Mouse (Mus musculus) heart, postnatal 36 days (tissue): Measurements from ENCODE around the gene Dock9. TPM values are rescaled to one million over a fixed set of nuclear protein-coding genes. Genes with fewer than 3 reads are reported as not detected.

Experiments used
- DNase-seq, 2 experiments: peaks; one replicate each; pipeline ENCODE4 v3.0.0; 2021 to 2022
- intact Hi-C: fragments of 180-260 bp; cut with DNase I; formaldehyde crosslinking; loops from one replicate; pipeline ENCODE4 v1.15.1; 2025
- total RNA-seq, 2 experiments: library from RNA; stranded (reverse); gene quantifications; 2 replicates each; pipeline ENCODE4 v1.2.3; 2021

Dock9 gene
- total RNA-seq, 2 experiments from 2014 or later, result 28.6 to 36.5 TPM

DNA sequence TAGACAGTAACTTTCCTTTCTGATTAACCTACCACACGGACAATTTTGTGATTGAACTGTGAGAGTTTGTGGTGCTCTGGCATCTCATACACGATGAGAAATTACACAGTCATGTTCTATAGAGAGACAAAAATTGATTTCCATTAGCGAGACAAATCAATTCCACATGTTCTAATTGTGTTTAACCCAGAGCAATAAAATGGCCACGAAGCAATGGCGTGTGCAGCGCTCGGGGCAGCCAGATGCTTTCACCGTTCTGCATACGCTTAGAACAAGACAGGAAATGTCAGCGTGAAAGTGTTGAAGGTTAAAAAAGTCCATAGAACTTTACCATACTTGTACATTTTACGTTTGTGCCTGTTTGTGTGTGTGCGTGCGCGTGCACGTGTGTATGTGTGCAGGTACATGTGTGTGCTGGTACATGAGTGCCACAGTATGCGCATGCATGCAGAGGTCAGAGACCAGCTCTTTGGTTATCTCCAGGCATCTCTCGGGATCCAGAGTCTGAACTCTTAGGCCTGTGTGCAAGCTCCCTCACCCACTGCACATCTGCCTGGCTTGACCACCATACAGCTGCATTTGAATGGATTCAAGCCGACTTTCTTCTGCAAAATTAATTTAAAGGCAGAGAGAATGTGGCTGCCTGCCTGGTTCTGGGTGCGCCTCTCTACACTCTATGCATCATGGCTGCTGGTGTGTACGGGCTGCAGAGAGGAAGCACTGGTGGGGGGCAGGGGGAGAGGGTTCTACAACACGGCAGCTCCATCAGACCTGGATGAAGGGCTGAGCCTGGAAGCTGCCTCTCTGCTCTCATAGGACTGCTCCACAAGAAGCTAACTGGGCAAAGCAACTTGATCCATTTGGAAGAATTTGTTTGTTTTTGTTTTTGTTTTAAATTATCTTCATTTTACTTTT lies 241.0 kb downstream of the Dock9 start:
- DNase-seq, result no peak
- intact Hi-C loops, result no loop called here

DNA sequence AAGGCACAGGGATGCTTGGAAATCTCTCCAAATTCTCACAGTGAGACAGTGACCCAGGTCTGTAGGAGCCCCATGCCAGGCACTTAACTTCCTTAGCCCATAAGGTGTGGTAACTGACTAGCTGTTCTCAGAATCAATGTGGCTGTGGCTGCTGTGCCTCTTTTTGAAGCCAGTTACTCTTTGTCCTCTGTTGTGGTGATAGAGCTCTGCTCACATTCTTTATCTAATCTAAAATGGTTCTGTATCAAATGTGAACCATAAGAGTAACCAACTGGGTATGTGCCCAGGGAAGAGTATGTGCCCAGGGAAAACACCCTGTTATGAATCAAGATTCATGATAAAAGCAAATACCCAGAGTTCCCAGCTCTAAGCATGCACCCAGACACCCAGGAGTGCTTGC lies 243.9 kb downstream of the Dock9 start:
- DNase-seq, result no peak
- intact Hi-C loops, result no loop called here

GRCm38 (mm10) chr14:121552586-121552985 lies 245.1 kb downstream of the Dock9 start:
- intact Hi-C loops, result no loop called here
- DNase-seq, result no peak

- no peak for DNase-seq
- intact Hi-C loops, result no loop called here
These were observed 247.8 kb downstream of the Dock9 start for GRCm38 (mm10) chr14:121549834-121550233.

DNA sequence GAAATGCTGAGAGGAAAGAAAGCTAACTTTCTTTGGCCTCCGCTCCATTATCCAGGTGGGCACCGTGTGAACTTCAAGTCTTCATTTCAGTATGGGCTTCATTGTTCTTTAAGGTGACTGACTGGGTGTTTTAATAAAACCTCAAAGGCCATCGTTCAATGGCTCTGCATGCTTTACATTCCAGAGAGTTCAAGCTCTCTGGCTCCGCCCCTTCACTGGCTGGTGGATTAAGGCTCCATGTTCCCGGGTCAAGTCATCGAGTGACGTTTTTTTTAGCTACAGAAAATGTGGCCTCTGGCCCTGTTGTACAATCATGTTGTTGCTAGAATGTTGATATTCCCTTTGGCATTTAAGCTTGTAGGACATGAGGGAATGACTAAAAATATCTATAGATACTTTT lies 249.9 kb downstream of the Dock9 start:
- no peak for DNase-seq
- intact Hi-C loops, result no loop called here

- no peak for DNase-seq
- intact Hi-C loops, result no loop called here
These were observed 251.0 kb downstream of the Dock9 start for GRCm38 (mm10) chr14:121546621-121547020.

GRCm38 (mm10) chr14:121545551-121546331 lies 251.9 kb downstream of the Dock9 start:
- DNase-seq, result no peak
- intact Hi-C loops, result no loop called here

- intact Hi-C loops, result no loop called here
- no peak for DNase-seq
These were observed 256.4 kb downstream of the Dock9 start for GRCm38 (mm10) chr14:121541262-121541661.

DNA sequence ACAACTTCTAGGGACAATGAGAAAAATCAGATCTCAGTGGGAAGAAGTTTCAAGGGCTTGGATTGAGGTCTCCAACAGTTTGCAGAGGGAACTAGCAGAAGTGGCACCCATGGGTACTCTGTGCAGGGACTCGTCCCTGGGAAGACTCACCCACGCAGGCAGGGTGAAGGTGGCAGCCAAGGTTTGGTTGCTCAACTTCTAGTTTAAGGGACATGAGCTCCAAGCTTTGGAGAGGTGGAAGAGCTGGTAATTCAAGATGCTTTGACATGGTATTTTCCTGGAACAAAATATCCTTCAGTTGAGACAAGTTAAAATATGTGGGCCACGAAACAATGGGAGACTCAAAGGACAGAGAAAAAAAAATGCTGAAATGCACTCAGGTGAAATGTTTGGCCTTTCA lies 263.1 kb downstream of the Dock9 start:
- DNase-seq, result no peak
- intact Hi-C loops, result no loop called here

- DNase-seq, result no peak
- intact Hi-C loops, result no loop called here
These were observed 266.8 kb downstream of the Dock9 start for GRCm38 (mm10) chr14:121530853-121531252.

DNA sequence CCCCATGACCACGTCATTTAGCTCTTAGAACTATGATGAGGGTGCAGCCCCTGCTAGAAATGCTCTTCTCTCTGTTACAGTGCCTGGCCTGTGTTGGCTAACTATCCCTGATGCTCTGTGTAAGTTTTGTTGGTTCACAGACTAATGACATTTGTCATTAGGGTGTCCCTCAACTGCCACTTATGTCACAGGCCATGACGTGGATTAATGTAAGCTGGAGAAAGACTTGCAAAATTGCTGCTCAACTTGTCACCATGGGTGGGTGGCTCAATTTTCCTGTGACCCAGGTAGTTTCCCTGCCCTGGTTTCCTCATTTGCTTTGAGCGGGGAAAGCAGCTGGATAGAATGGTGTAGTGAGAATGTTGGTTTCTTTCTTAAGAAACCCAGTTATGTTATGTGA lies 269.8 kb downstream of the Dock9 start:
- DNase-seq, result no peak
- intact Hi-C loops, result no loop called here

DNA sequence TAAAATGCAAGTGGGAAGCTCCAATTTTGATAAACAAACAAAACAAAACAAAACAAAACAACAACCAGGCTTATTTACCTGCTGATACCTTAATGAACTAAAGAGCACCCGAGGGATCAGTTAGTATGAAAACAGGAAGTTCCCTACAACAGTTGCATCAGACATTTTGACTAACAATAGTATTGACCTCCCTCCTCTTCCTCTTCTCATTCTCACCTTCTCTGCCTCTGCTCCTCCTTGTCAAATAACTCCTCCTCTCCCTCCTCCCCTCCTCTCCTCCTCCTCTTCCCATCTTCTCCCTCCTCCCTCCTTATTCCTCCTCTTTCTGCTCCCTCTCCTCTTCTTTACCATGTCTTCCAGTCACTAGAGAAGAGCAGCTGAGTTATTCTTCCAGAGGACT lies 270.4 kb downstream of the Dock9 start:
- DNase-seq, result no peak
- intact Hi-C loops, result no loop called here

DNA sequence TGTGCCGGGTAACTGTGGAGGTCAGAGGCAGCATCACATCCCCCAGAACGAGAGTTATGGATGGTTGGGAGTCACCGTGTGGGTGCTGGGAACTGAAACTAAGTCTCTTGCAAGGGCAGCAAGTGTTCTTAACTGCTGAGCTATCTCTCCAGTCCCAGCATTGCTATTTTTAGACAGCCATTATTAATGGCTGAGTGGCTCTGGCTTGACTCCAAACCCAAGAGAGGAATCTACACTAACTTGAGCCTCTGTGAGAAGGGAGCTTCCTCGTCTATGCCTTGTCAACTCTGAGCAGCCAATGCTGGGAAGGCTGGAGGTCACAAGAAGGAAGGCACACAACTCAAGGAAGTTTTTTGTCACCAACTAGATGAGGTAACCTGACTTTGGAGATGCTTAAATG lies 275.9 kb downstream of the Dock9 start:
- peak; percentile 9 to 26 for DNase-seq
- intact Hi-C loops, result no loop called here

DNA sequence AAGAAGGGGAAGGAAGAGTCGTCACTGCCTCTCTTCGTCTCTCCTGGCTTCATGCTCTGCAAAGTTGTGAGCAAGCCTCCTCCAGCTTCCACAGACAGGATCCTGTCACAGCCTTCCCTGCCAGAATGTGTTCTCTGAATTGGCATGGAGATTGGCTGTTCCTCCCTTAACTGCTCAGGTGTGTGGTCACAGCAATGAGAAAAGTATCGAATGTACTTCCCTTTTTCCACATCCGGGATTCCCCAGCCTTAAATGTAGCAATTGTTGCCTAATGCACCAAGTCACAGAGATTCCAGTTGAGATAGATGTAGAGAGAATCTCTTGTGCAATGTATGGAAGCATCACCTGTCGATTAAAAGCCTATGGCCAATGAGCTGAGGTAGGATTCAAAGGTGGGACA lies 280.8 kb downstream of the Dock9 start:
- no peak for DNase-seq
- intact Hi-C loops, result no loop called here

- DNase-seq, result no peak
- intact Hi-C loops, result no loop called here
These were observed 288.7 kb downstream of the Dock9 start for GRCm38 (mm10) chr14:121508929-121509328.

DNA sequence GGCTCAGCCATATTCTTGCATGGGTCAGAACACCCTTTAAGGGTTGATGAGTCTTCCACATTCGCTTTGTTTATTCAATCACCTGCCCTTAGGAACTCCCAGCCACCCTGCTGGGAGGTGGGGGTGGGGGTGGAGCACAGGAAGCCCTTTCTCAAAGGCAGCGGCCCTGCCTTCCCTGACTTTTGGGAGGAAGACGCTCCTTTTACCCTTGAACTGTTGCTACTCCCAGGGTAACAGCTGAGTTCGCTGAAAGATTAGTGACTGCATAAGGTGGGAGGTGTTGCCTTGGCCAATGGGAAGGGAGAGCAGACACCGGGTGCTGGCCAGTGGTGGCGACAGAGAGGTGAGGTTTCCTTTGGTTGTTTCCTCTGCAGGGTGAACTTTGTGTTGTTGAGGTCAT lies 291.3 kb downstream of the Dock9 start:
- intact Hi-C loops, result no loop called here
- DNase-seq, result no peak

GRCm38 (mm10) chr14:121505485-121505860 lies 292.2 kb downstream of the Dock9 start:
- no peak for DNase-seq
- intact Hi-C loops, result no loop called here

DNA sequence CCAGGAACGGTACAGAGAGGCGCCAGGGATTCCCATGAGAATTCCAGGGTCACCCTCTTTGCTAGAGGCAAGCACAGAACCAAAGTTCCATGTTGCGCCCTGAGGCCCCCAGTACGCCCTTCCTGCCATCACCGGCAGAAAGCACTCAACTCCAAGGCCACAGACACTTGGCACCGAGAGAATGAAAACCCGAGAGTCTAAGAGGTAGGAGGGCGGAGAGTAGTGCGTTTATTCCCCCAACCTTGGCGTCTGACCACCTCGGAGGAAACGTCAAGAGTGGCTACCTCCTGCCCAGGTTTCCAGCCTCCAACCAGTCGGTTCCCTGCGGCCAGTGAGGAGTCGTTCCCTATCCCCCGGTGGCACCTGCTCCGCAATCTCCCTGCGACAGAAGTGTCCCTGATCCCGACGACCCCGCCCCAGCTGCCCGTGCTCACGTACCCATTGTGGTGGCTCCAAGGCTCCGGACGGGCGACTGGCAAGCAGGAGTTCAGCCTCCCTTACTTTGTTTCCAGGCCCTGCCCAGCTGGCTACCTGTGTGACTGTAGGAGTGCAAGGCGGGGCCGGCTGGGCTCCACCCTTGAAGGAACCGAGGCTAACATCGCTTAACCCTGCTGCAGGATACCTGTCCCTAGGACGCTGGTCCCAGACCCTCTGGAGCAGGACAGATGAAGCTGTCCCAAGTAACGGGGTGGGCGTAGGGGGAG lies 292.7 kb downstream of the Dock9 start, which contains the start of gene Slc15a1:
Slc15a1 (minus strand) TSS at position 472 of the 704 bp plus-strand sequence.
- intact Hi-C loops, result no loop called here

GRCm38 (mm10) chr14:121500577-121500976 lies 297.1 kb downstream of the Dock9 start:
- DNase-seq, result no peak
- intact Hi-C loops, result no loop called here

More for the DNA sequence above, 292.7 kb downstream of the Dock9 start, which contains the start of gene Slc15a1:
- no peak for DNase-seq

DNA sequence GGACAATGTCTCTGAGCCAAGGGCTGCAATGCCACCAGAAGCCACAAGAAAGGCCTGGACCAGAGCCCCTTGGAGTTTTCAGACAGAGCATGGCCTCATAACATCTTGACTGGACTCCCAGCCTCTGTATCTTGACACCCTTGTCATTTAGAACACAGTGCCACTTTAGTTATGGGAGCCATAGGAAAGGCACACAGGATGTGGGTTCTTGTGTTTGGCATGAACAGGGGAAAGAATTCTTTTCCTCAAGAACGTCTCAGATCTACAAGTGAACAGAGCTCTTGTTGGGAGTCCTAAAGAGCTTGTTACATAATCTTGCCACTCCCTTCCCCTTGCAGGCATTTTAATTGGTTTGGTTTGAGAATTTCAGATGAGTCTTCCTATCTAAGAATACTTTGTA lies 297.9 kb downstream of the Dock9 start:
- DNase-seq, result no peak
- intact Hi-C loops, result no loop called here

GRCm38 (mm10) chr14:121497800-121498199 lies 299.8 kb downstream of the Dock9 start:
- DNase-seq, result no peak
- intact Hi-C loops, result no loop called here
